Mouse (Mus musculus): Measurements from ENCODE around the gene Cela2a. TPM values are rescaled to one million over a fixed set of nuclear protein-coding genes. Genes with fewer than 3 reads are reported as not detected.

The Cela2a gene
- polyA plus RNA-seq (2012; rRNA removed), result 0.19 and 0.47 TPM in 2 replicates
- polyA plus RNA-seq (2014; fragmentation: Nextera tagmentation; extraction: Ambion mirVana), result not detected in 2 replicates

- WGBS, result 73% methylated on average over 5 of the region's 5 CpGs
- Histone ChIP-seq H3K4me1 (ENCODE audit: control insufficient read depth, insufficient read depth, low read length) (no peaks in the 10 kb centered on the region), H3K4me2 (replicated peaks; ENCODE audit: low read depth, low read length, severe bottlenecking) (no peak within 1 kb of the TSS), H3K27ac (replicated peaks; ENCODE audit: low read depth, low read length) (no peak within 1 kb of the TSS), H3K4me3 (replicated peaks; ENCODE audit: low read length) (no peak within 1 kb of the TSS), H3K9me3 (ENCODE audit: control insufficient read depth, low read length) (no peaks in the 10 kb centered on the region), H3K36me3 (ENCODE audit: control insufficient read depth, insufficient read depth, low read length) (no peaks in the 10 kb centered on the region), H3K9ac (ENCODE audit: low read depth, low read length, severe bottlenecking) (no peak within 1 kb of the TSS), H3K27me3 (ENCODE audit: control insufficient read depth, insufficient read depth, low read length) (no peaks in the 10 kb centered on the region)
- TF ChIP-seq POLR2A (IDR thresholded peaks at IDR 0.05; ENCODE audit: borderline replicate concordance, extremely low read depth, insufficient read depth, insufficient read length), result no peak
- DNase-seq (ENCODE audit: low spot score) (no peak), ATAC-seq (ENCODE audit: low FRiP score, low read depth) (no peak)
These were observed at the start of gene Cela2a for GRCm38 (mm10) chr4:141826060-141826459. Gene Cela2a (minus strand): TSS chr4:141826160.

- 10% methylated on average over 8 of the region's 8 CpGs for WGBS
- ATAC-seq (ENCODE audit: low FRiP score, low read depth), result no peak
These were observed 49.6 kb upstream of the Cela2a start for GRCm38 (mm10) chr4:141875481-141876108.

GRCm38 (mm10) chr4:141874601-141875460 is 48.9 kb upstream of the Cela2a start, which contains the start of gene Efhd2:
Gene Efhd2 (minus strand): TSS chr4:141874920.
- Histone ChIP-seq H3K9me3 (ENCODE audit: control insufficient read depth, low read length) (no peaks in the 10 kb centered on the region), H3K9ac (ENCODE audit: low read depth, low read length, severe bottlenecking) (peak within 1 kb of the TSS; percentile 76), H3K27me3 (ENCODE audit: control insufficient read depth, insufficient read depth, low read length) (no peaks in the 10 kb centered on the region), H3K4me2 (replicated peaks; ENCODE audit: low read depth, low read length, severe bottlenecking) (peak within 1 kb of the TSS; percentile 75), H3K27ac (replicated peaks; ENCODE audit: low read depth, low read length) (no peak within 1 kb of the TSS), H3K4me3 (replicated peaks; ENCODE audit: low read length) (peak within 1 kb of the TSS; percentile 84), H3K4me1 (ENCODE audit: control insufficient read depth, insufficient read depth, low read length) (peaks cover 25% of the 10 kb centered on the region), H3K36me3 (ENCODE audit: control insufficient read depth, insufficient read depth, low read length) (0 out of 2 replicates have a peak, but pooled peaks cover 10% of the 10 kb centered on the region)
- ATAC-seq (ENCODE audit: low FRiP score, low read depth), result peak; percentile 89
- WGBS, result under 1% methylated on average over 59 of the region's 73 CpGs
- peak; percentile 78 for DNase-seq (ENCODE audit: low spot score)
- TF ChIP-seq POLR2A (IDR thresholded peaks at IDR 0.05; ENCODE audit: borderline replicate concordance, extremely low read depth, insufficient read depth, insufficient read length), result peak; percentile 70; the same call in 1 of the 2 replicates

More at GRCm38 (mm10) chr4:141875481-141876108, 49.6 kb upstream of the Cela2a start:
- no peak for TF ChIP-seq POLR2A (IDR thresholded peaks at IDR 0.05; ENCODE audit: borderline replicate concordance, extremely low read depth, insufficient read depth, insufficient read length)
- H3K27me3 ChIP-seq (ENCODE audit: control insufficient read depth, insufficient read depth, low read length), result no peaks in the 10 kb centered on the region
- H3K4me2 ChIP-seq (replicated peaks; ENCODE audit: low read depth, low read length, severe bottlenecking), result peak overlapping the region; percentile 75
- DNase-seq (ENCODE audit: low spot score), result no peak
- H3K36me3 ChIP-seq (ENCODE audit: control insufficient read depth, insufficient read depth, low read length), result 0 out of 2 replicates have a peak, but pooled peaks cover 5% of the 10 kb centered on the region
- H3K4me1 ChIP-seq (ENCODE audit: control insufficient read depth, insufficient read depth, low read length), result peaks cover 25% of the 10 kb centered on the region
- H3K4me3 ChIP-seq (replicated peaks; ENCODE audit: low read length), result peak overlapping the region; percentile 84
- H3K9ac ChIP-seq (ENCODE audit: low read depth, low read length, severe bottlenecking), result peak overlapping the region; percentile 76; the same call in 1 of the 2 replicates
- no peak overlapping the region for H3K27ac ChIP-seq (replicated peaks; ENCODE audit: low read depth, low read length)
- no peaks in the 10 kb centered on the region for H3K9me3 ChIP-seq (ENCODE audit: control insufficient read depth, low read length)

GRCm38 (mm10) chr4:141874111-141874600 is 48.2 kb upstream of the Cela2a start:
- Histone ChIP-seq H3K9ac (ENCODE audit: low read depth, low read length, severe bottlenecking) (peak overlapping the region; percentile 76), H3K27me3 (ENCODE audit: control insufficient read depth, insufficient read depth, low read length) (no peaks in the 10 kb centered on the region), H3K27ac (replicated peaks; ENCODE audit: low read depth, low read length) (no peak overlapping the region), H3K4me1 (ENCODE audit: control insufficient read depth, insufficient read depth, low read length) (peaks cover 25% of the 10 kb centered on the region), H3K4me3 (replicated peaks; ENCODE audit: low read length) (peak overlapping the region; percentile 84), H3K36me3 (ENCODE audit: control insufficient read depth, insufficient read depth, low read length) (0 out of 2 replicates have a peak, but pooled peaks cover 10% of the 10 kb centered on the region), H3K4me2 (replicated peaks; ENCODE audit: low read depth, low read length, severe bottlenecking) (peak overlapping the region; percentile 75), H3K9me3 (ENCODE audit: control insufficient read depth, low read length) (no peaks in the 10 kb centered on the region)
- no peak for DNase-seq (ENCODE audit: low spot score)
- peak; percentile 20; the same call in 1 of the 2 replicates for ATAC-seq (ENCODE audit: low FRiP score, low read depth)
- 3% methylated on average over 19 of the region's 19 CpGs for WGBS
- TF ChIP-seq POLR2A (IDR thresholded peaks at IDR 0.05; ENCODE audit: borderline replicate concordance, extremely low read depth, insufficient read depth, insufficient read length), result no peak

GRCm38 (mm10) chr4:141872977-141873376 is 47.0 kb upstream of the Cela2a start:
- peaks cover 29% of the 10 kb centered on the region for H3K4me1 ChIP-seq (ENCODE audit: control insufficient read depth, insufficient read depth, low read length)
- no peak overlapping the region for H3K27ac ChIP-seq (replicated peaks; ENCODE audit: low read depth, low read length)
- peak overlapping the region; percentile 84; the same call in 1 of the 2 replicates for H3K4me3 ChIP-seq (replicated peaks; ENCODE audit: low read length)
- no peak for ATAC-seq (ENCODE audit: low FRiP score, low read depth)
- H3K36me3 ChIP-seq (ENCODE audit: control insufficient read depth, insufficient read depth, low read length), result 0 out of 2 replicates have a peak, but pooled peaks cover 10% of the 10 kb centered on the region
- no peak for TF ChIP-seq POLR2A (IDR thresholded peaks at IDR 0.05; ENCODE audit: borderline replicate concordance, extremely low read depth, insufficient read depth, insufficient read length)
- H3K9ac ChIP-seq (ENCODE audit: low read depth, low read length, severe bottlenecking), result no peak overlapping the region
- 87% methylated on average over 9 of the region's 9 CpGs for WGBS
- no peak for DNase-seq (ENCODE audit: low spot score)
- H3K9me3 ChIP-seq (ENCODE audit: control insufficient read depth, low read length), result no peaks in the 10 kb centered on the region
- H3K27me3 ChIP-seq (ENCODE audit: control insufficient read depth, insufficient read depth, low read length), result no peaks in the 10 kb centered on the region
- H3K4me2 ChIP-seq (replicated peaks; ENCODE audit: low read depth, low read length, severe bottlenecking), result peak overlapping the region; percentile 75

Data from limb, embryonic 14.5 days (tissue).